Mouse (Mus musculus) lung, embryonic 15.5 days (tissue): ENCODE results near the gene Rnf114. TPM values are rescaled to one million over a fixed set of nuclear protein-coding genes. Genes with fewer than 3 reads are reported as not detected.

ENCODE experiments used
- ATAC-seq: fragments of 200-750 bp; cut with Nextera tagmentation; 2 replicates; pipeline ENCODE4 v1.8.0; 2017; ENCODE audit warnings: moderate number of reproducible peaks, borderline replicate concordance; ENCODE audit not compliant: low FRiP score, low TSS enrichment; ENCODE audit errors: extremely low read depth
- H3K27ac ChIP-seq: fragments of 300-500 bp; sonication (generic); 2 replicates; pipeline ENCODE4 v1.5.1; 2015; ENCODE audit warnings: moderate library complexity, mild to moderate bottlenecking, inconsistent platforms
- H3K27me3 ChIP-seq: fragments of 300-500 bp; sonication (generic); 2 replicates; pipeline ENCODE4 v1.6.1; 2015; ENCODE audit warnings: inconsistent platforms
- H3K36me3 ChIP-seq: fragments of 300-500 bp; sonication (generic); 2 replicates; pipeline ENCODE4 v1.6.1; 2015; ENCODE audit warnings: inconsistent platforms
- H3K4me1 ChIP-seq: fragments of 300-500 bp; sonication (generic); 2 replicates; pipeline ENCODE4 v1.6.1; 2015; ENCODE audit warnings: inconsistent platforms
- H3K4me2 ChIP-seq: fragments of 300-500 bp; sonication (generic); 2 replicates; pipeline ENCODE4 v1.6.1; 2015; ENCODE audit warnings: inconsistent platforms, mild to moderate bottlenecking, moderate library complexity
- H3K4me3 ChIP-seq: fragments of 300-500 bp; sonication (generic); 2 replicates; pipeline ENCODE4 v1.5.1; 2015; ENCODE audit warnings: mild to moderate bottlenecking, inconsistent platforms
- H3K9ac ChIP-seq: fragments of 300-500 bp; sonication (generic); 2 replicates; pipeline ENCODE4 v1.6.1; 2015; ENCODE audit warnings: inconsistent platforms
- H3K9me3 ChIP-seq: fragments of 300-500 bp; sonication (generic); 2 replicates; pipeline ENCODE4 v1.6.1; 2016; ENCODE audit warnings: inconsistent platforms
- WGBS: fragments of 180-500 bp; shearing (Covaris S2); methylation state at CpG from one replicate; pipeline ENCODE4 v1.1.7; 2015; 5-methylcytosine and 5-hydroxymethylcytosine counted together
- polyA plus RNA-seq: library from polyadenylated mRNA; unstranded; fragments of >200 nt; fragmentation: Nextera tagmentation; extraction: Ambion mirVana; gene quantifications from 2 replicates; pipeline ENCODE4 v1.2.1, GENCODE M21; 2015

Gene Rnf114
- polyA plus RNA-seq, 1 experiment from 2014 or later = 102 TPM

- WGBS = 11% methylated on average over 4 of the region's 4 CpGs
- Histone ChIP-seq H3K36me3 (0 out of 2 replicates have a peak, but pooled peaks cover 7% of the 10 kb centered on the region), H3K9me3 (no peaks in the 10 kb centered on the region), H3K9ac (peak overlapping the region; percentile 19; the same call in 1 of the 2 replicates), H3K27ac (peak overlapping the region; percentile 96), H3K4me2 (peak overlapping the region; percentile 89), H3K4me3 (0 out of 2 replicates have a peak overlapping the region, but pooled peaks have one; percentile 67), H3K4me1 (peaks cover 60% of the 10 kb centered on the region), H3K27me3 (no peaks in the 10 kb centered on the region)
- peak; percentile 49 for ATAC-seq
Measured at GRCm38 (mm10) chr2:167544004-167544356, 51.5 kb downstream of the Rnf114 start.

GRCm38 (mm10) chr2:167544456-167544855, 52.0 kb downstream of the Rnf114 start:
- H3K27ac ChIP-seq = peak overlapping the region; percentile 96
- no peak overlapping the region for H3K4me3 ChIP-seq
- no peaks in the 10 kb centered on the region for H3K27me3 ChIP-seq
- H3K4me1 ChIP-seq = peaks cover 60% of the 10 kb centered on the region
- H3K4me2 ChIP-seq = peak overlapping the region; percentile 89
- WGBS = 32% methylated on average over 5 of the region's 5 CpGs
- H3K9me3 ChIP-seq = no peaks in the 10 kb centered on the region
- peak overlapping the region; percentile 19; the same call in 1 of the 2 replicates for H3K9ac ChIP-seq
- ATAC-seq = peak; percentile 27; the same call in 1 of the 2 replicates
- 0 out of 2 replicates have a peak, but pooled peaks cover 7% of the 10 kb centered on the region for H3K36me3 ChIP-seq

GRCm38 (mm10) chr2:167546447-167547195, 54.2 kb downstream of the Rnf114 start:
- Histone ChIP-seq H3K4me1 (peaks cover 42% of the 10 kb centered on the region), H3K27me3 (no peaks in the 10 kb centered on the region), H3K4me3 (no peak overlapping the region), H3K4me2 (no peak overlapping the region), H3K36me3 (0 out of 2 replicates have a peak, but pooled peaks cover 7% of the 10 kb centered on the region), H3K27ac (peak overlapping the region; percentile 77), H3K9me3 (no peaks in the 10 kb centered on the region), H3K9ac (no peak overlapping the region)
- ATAC-seq = no peak
- 60% methylated on average over 18 of the region's 18 CpGs for WGBS

GRCm38 (mm10) chr2:167547444-167547843, 55.0 kb downstream of the Rnf114 start:
- no peaks in the 10 kb centered on the region for H3K27me3 ChIP-seq
- no peaks in the 10 kb centered on the region for H3K36me3 ChIP-seq
- no peak overlapping the region for H3K4me3 ChIP-seq
- H3K4me2 ChIP-seq = no peak overlapping the region
- peak overlapping the region; percentile 77; the same call in 1 of the 2 replicates for H3K27ac ChIP-seq
- H3K4me1 ChIP-seq = peaks cover 33% of the 10 kb centered on the region
- 82% methylated on average over 8 of the region's 8 CpGs for WGBS
- no peak overlapping the region for H3K9ac ChIP-seq
- no peak for ATAC-seq
- H3K9me3 ChIP-seq = no peaks in the 10 kb centered on the region

- 72% methylated on average over 7 of the region's 7 CpGs for WGBS
- no peaks in the 10 kb centered on the region for H3K27me3 ChIP-seq
- H3K27ac ChIP-seq = peak overlapping the region; percentile 5; the same call in 1 of the 2 replicates
- no peaks in the 10 kb centered on the region for H3K9me3 ChIP-seq
- H3K4me1 ChIP-seq = peaks cover 27% of the 10 kb centered on the region
- no peak overlapping the region for H3K4me2 ChIP-seq
- no peak overlapping the region for H3K4me3 ChIP-seq
- no peak for ATAC-seq
- no peaks in the 10 kb centered on the region for H3K36me3 ChIP-seq
- H3K9ac ChIP-seq = no peak overlapping the region
Measured at GRCm38 (mm10) chr2:167548961-167549360, 56.5 kb downstream of the Rnf114 start.

GRCm38 (mm10) chr2:167550341-167550854, 58.0 kb downstream of the Rnf114 start:
- no peak overlapping the region for H3K4me2 ChIP-seq
- H3K27me3 ChIP-seq = no peaks in the 10 kb centered on the region
- H3K9ac ChIP-seq = no peak overlapping the region
- no peaks in the 10 kb centered on the region for H3K36me3 ChIP-seq
- H3K27ac ChIP-seq = no peak overlapping the region
- H3K4me1 ChIP-seq = peaks cover 18% of the 10 kb centered on the region
- no peak for ATAC-seq
- WGBS = 54% methylated on average over 8 of the region's 8 CpGs
- H3K9me3 ChIP-seq = no peaks in the 10 kb centered on the region
- H3K4me3 ChIP-seq = no peak overlapping the region

GRCm38 (mm10) chr2:167551342-167551920, 59.0 kb downstream of the Rnf114 start:
- Histone ChIP-seq H3K27me3 (no peaks in the 10 kb centered on the region), H3K27ac (no peak overlapping the region), H3K4me2 (no peak overlapping the region), H3K9ac (no peak overlapping the region), H3K4me3 (no peak overlapping the region), H3K4me1 (peaks cover 15% of the 10 kb centered on the region), H3K9me3 (no peaks in the 10 kb centered on the region), H3K36me3 (no peaks in the 10 kb centered on the region)
- WGBS = 77% methylated on average over 8 of the region's 8 CpGs
- ATAC-seq = no peak

- Histone ChIP-seq H3K36me3 (no peaks in the 10 kb centered on the region), H3K4me2 (no peak overlapping the region), H3K9ac (no peak overlapping the region), H3K4me1 (peaks cover 9% of the 10 kb centered on the region), H3K27me3 (no peaks in the 10 kb centered on the region), H3K4me3 (no peak overlapping the region), H3K9me3 (no peaks in the 10 kb centered on the region), H3K27ac (no peak overlapping the region)
- 68% methylated on average over 4 of the region's 4 CpGs for WGBS
- no peak for ATAC-seq
Measured at GRCm38 (mm10) chr2:167552292-167552691, 59.8 kb downstream of the Rnf114 start.

GRCm38 (mm10) chr2:167552927-167553402, 60.5 kb downstream of the Rnf114 start:
- no peaks in the 10 kb centered on the region for H3K36me3 ChIP-seq
- no peaks in the 10 kb centered on the region for H3K27me3 ChIP-seq
- no peak overlapping the region for H3K9ac ChIP-seq
- H3K4me3 ChIP-seq = no peak overlapping the region
- H3K27ac ChIP-seq = no peak overlapping the region
- 31% methylated on average over 11 of the region's 11 CpGs for WGBS
- no peaks in the 10 kb centered on the region for H3K9me3 ChIP-seq
- no peak overlapping the region for H3K4me2 ChIP-seq
- peaks cover 9% of the 10 kb centered on the region for H3K4me1 ChIP-seq
- no peak for ATAC-seq

- peaks cover 21% of the 10 kb centered on the region for H3K4me1 ChIP-seq
- H3K4me3 ChIP-seq = no peak overlapping the region
- no peak for ATAC-seq
- no peaks in the 10 kb centered on the region for H3K27me3 ChIP-seq
- no peak overlapping the region for H3K9ac ChIP-seq
- no peak overlapping the region for H3K27ac ChIP-seq
- no peaks in the 10 kb centered on the region for H3K36me3 ChIP-seq
- H3K4me2 ChIP-seq = no peak overlapping the region
- WGBS = 76% methylated on average over 5 of the region's 5 CpGs
- H3K9me3 ChIP-seq = no peaks in the 10 kb centered on the region
Measured at GRCm38 (mm10) chr2:167555766-167556165, 63.3 kb downstream of the Rnf114 start.

- Histone ChIP-seq H3K4me3 (peak overlapping the region; percentile 0; the same call in 1 of the 2 replicates), H3K9ac (peak overlapping the region; percentile 1; the same call in 1 of the 2 replicates), H3K9me3 (no peaks in the 10 kb centered on the region), H3K4me1 (peaks cover 37% of the 10 kb centered on the region), H3K36me3 (no peaks in the 10 kb centered on the region), H3K27ac (no peak overlapping the region), H3K27me3 (no peaks in the 10 kb centered on the region), H3K4me2 (peak overlapping the region; percentile 42)
- WGBS = 15% methylated on average over 27 of the region's 27 CpGs
- ATAC-seq = no peak
Measured at GRCm38 (mm10) chr2:167559413-167559812, 67.0 kb downstream of the Rnf114 start.

- Histone ChIP-seq H3K4me1 (peaks cover 55% of the 10 kb centered on the region), H3K4me3 (no peak overlapping the region), H3K27ac (peak overlapping the region; percentile 83), H3K27me3 (no peaks in the 10 kb centered on the region), H3K4me2 (no peak overlapping the region), H3K9ac (no peak overlapping the region), H3K9me3 (no peaks in the 10 kb centered on the region), H3K36me3 (no peaks in the 10 kb centered on the region)
- no peak for ATAC-seq
- 19% methylated on average over 8 of the region's 8 CpGs for WGBS
Measured at GRCm38 (mm10) chr2:167562101-167562500, 69.7 kb downstream of the Rnf114 start.
